Mouse (Mus musculus): ENCODE results near the gene Nemf. TPM values are rescaled to one million over a fixed set of nuclear protein-coding genes. Genes with fewer than 3 reads are reported as not detected.
"Not testable (repeated sequence)": the region's sequence is repeated elsewhere in the genome, so short reads cannot be mapped to it uniquely, and the experiment has no call there.

Gene Nemf
- 95.2 and 97.8 TPM in 2 replicates for polyA plus RNA-seq (2016; fragmentation: Nextera tagmentation; extraction: Ambion mirVana)

DNA sequence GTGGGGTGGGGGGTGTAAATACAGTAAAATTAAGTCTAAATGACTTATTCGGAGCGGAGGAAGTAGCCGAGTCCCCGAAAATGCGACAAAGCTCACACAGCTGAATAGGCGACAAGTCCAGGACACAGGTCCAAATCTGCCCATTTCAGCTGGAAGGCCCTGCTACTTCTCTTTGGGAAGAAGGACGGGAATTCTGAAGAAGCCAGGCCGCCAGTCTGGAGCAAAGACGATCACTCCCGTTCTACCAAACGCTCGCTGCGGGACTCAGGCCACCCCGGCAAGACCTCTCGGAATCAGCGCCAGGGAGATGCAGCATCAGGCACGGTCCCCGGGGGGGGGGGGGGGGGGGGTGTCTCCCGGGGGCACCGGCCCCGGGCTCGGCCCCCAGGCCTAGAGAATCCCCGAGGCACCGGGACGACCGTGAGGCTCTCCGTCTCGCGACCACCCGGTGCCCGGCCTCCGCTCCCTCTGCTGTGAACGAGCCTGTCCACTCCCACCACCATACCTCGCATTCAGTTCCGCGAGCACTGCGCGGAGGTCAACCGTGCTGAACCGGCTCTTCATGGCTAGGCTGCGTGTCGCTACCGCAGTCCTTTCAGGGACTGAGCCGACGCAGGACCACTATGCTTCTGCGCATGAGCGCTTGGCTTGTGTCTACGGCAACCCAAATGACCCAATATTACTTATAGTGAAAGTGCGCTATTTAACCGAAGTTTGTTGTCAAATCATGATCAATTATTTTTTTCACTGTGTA is at the start of gene Nemf:
Nemf (minus strand) TSS at position 620 of the 754 bp plus-strand sequence.
- H3K36me3 ChIP-seq (replicated peaks): peaks cover 37% of the 10 kb centered on the region
- H3K4me1 ChIP-seq: peaks cover 16% of the 10 kb centered on the region
- under 1% methylated on average over 48 of the region's 50 CpGs for WGBS
- peak within 1 kb of the TSS; percentile 91 for H3K27ac ChIP-seq
- no peaks in the 10 kb centered on the region for H3K9me3 ChIP-seq
- H3K27me3 ChIP-seq (ENCODE audit: poor library complexity, severe bottlenecking): no peaks in the 10 kb centered on the region
- H3K4me3 ChIP-seq: peak within 1 kb of the TSS; percentile 86
- DNase-seq (ENCODE audit: extremely low spot score, low spot score): peak; percentile 85

DNA sequence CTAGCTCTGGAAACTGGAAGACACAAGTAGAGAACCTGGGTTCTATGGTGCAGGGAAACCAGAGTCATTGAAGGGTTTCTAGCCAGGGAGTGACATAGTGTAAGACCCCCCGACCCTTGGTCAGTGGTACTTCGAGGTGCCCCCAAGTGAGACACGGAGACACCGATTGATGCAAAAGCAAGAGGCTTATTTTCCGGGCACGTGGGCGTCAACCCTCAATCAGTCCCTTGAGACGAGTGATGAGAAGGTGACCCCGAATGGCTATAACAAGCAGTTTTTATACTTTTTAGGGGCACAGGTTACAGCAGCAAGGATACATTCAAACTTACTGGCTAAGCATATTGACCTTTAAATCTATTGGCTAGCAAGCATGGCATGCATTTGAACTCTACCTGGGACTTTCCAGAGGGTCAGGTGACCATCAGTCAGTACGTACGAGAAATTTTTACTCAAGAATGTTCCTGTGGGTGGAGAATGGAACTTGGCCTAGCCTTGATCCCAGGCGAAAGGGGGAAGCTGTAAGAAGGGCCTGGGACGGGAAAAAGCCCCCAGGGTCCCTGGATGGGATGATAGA is 45.7 kb upstream of the Nemf start:
- H3K4me3 ChIP-seq: no peak overlapping the region
- H3K4me1 ChIP-seq: no peaks in the 10 kb centered on the region
- no peak for DNase-seq (ENCODE audit: extremely low spot score, low spot score)
- 92% methylated on average over 13 of the region's 13 CpGs for WGBS
- H3K9me3 ChIP-seq: no peaks in the 10 kb centered on the region
- H3K27ac ChIP-seq: no peak overlapping the region
- H3K36me3 ChIP-seq (replicated peaks): no peaks in the 10 kb centered on the region
- no peaks in the 10 kb centered on the region for H3K27me3 ChIP-seq (ENCODE audit: poor library complexity, severe bottlenecking)

DNA sequence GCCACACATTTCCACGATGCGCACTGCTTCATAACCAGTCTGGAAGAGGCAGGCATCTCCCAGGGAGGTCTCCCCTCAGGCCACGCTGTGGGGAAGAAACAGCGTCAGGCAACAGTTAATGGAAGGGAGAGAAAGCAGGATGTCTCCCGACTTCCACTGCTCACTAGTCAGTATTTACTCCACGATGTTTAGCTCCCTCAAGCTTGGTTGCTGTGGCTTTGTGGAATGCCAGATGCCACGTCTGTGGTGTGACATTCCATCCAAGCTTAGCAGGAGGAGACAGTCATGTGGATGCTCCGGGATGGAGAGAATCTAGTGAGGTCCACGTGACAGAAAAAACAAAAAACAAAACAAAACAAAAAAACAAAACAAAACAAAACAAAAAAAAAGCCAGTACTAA is 45.1 kb upstream of the Nemf start:
- H3K4me1 ChIP-seq: no peaks in the 10 kb centered on the region
- no peak overlapping the region for H3K4me3 ChIP-seq
- H3K27me3 ChIP-seq (ENCODE audit: poor library complexity, severe bottlenecking): no peaks in the 10 kb centered on the region
- no peaks in the 10 kb centered on the region for H3K36me3 ChIP-seq (replicated peaks)
- no peak overlapping the region for H3K27ac ChIP-seq
- WGBS: 71% methylated on average over 9 of the region's 9 CpGs
- H3K9me3 ChIP-seq: no peaks in the 10 kb centered on the region
- DNase-seq (ENCODE audit: extremely low spot score, low spot score): no peak

DNA sequence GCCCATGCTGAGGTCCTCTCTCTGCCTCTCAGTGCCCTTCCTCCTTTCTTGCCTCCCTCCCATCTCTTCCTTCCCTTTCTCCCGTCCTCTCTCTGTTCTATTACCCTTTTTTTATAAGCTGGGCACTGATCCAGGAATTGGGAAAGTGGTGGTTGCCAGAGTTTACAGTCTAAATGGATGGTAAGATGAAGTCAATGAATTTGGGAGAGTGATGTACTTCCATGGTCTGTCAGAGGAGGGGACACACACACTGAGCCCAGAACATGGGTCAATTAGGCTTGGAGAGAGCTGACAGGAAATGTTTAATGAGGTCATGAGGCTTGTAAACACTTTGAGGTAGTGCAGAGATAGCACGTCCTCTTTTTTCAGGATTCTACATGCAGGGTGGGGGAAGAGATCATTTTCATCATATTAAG is 43.9 kb upstream of the Nemf start:
- no peaks in the 10 kb centered on the region for H3K4me1 ChIP-seq
- no peak for DNase-seq (ENCODE audit: extremely low spot score, low spot score)
- no peaks in the 10 kb centered on the region for H3K27me3 ChIP-seq (ENCODE audit: poor library complexity, severe bottlenecking)
- H3K27ac ChIP-seq: no peak overlapping the region
- no peaks in the 10 kb centered on the region for H3K36me3 ChIP-seq (replicated peaks)
- H3K9me3 ChIP-seq: no peaks in the 10 kb centered on the region
- no peak overlapping the region for H3K4me3 ChIP-seq
- WGBS: 54% methylated on average over 2 of the region's 2 CpGs

DNA sequence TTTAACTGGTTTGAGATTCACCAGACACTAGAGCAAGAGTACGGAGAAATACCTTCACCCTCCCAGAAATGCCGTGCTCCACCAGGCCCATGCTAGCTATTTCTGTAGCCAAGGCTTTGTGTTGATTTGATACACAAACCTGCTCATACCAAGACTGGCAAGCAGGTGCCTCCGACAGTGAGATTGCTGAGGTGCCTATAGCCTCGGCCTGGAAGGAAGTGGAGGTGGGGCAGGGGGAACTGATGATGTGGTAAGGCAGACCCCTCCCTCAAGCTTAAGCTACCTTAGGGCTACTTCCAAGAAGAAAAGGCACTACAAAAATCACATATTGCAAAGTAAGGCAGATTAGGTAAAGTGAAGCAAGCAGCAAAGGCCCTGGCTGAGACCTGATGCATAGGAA is 43.4 kb upstream of the Nemf start:
- H3K36me3 ChIP-seq (replicated peaks): no peaks in the 10 kb centered on the region
- DNase-seq (ENCODE audit: extremely low spot score, low spot score): no peak
- WGBS: 89% methylated on average over 4 of the region's 4 CpGs
- H3K27ac ChIP-seq: no peak overlapping the region
- no peaks in the 10 kb centered on the region for H3K27me3 ChIP-seq (ENCODE audit: poor library complexity, severe bottlenecking)
- no peaks in the 10 kb centered on the region for H3K4me1 ChIP-seq
- H3K4me3 ChIP-seq: no peak overlapping the region
- no peaks in the 10 kb centered on the region for H3K9me3 ChIP-seq

DNA sequence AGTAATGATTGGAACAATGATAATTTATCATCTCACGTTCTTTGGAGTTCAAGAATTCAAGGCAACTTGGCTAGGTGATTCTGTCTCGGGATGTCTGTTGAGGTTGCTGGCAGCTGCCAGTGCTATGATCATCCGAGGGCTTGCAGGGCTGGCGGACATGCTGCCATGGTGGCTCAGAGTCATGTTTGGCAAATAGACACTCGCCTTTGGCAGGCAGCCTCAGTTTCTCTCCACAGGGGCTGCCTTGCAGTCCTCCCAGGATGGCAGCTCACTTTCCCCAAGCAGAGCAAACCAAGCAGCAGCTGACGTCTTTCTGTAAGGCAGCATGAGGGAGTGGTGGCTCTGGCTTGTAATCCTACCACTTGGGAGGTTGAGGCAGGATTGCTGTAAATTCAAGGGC is 37.5 kb upstream of the Nemf start:
- no peaks in the 10 kb centered on the region for H3K4me1 ChIP-seq
- H3K4me3 ChIP-seq: no peak overlapping the region
- WGBS: 85% methylated on average over 6 of the region's 6 CpGs
- no peaks in the 10 kb centered on the region for H3K36me3 ChIP-seq (replicated peaks)
- no peak overlapping the region for H3K27ac ChIP-seq
- H3K27me3 ChIP-seq (ENCODE audit: poor library complexity, severe bottlenecking): no peaks in the 10 kb centered on the region
- no peak for DNase-seq (ENCODE audit: extremely low spot score, low spot score)
- no peaks in the 10 kb centered on the region for H3K9me3 ChIP-seq

DNA sequence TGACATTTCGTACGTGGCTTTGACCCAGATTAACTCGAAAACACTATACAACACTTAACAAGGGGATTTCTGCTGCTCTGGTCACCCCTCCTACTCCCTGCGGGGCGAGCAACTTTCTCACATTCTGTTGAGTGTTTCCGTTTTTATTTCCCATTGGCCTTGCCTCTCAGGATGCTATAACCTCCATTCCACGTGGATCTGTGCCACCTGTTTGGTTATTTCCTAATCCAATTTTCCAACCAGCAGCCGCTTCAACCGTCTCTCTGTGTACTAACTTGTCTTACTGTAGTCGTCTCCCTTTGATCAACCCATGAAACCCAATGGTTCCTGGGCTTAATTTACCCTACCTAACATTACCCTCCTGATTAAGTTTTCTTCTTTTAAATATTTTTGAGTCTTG is 36.1 kb upstream of the Nemf start:
- H3K4me3 ChIP-seq: no peak overlapping the region
- no peaks in the 10 kb centered on the region for H3K27me3 ChIP-seq (ENCODE audit: poor library complexity, severe bottlenecking)
- H3K9me3 ChIP-seq: no peaks in the 10 kb centered on the region
- DNase-seq (ENCODE audit: extremely low spot score, low spot score): no peak
- no peak overlapping the region for H3K27ac ChIP-seq
- WGBS: 82% methylated on average over 10 of the region's 10 CpGs
- no peaks in the 10 kb centered on the region for H3K4me1 ChIP-seq
- no peaks in the 10 kb centered on the region for H3K36me3 ChIP-seq (replicated peaks)

DNA sequence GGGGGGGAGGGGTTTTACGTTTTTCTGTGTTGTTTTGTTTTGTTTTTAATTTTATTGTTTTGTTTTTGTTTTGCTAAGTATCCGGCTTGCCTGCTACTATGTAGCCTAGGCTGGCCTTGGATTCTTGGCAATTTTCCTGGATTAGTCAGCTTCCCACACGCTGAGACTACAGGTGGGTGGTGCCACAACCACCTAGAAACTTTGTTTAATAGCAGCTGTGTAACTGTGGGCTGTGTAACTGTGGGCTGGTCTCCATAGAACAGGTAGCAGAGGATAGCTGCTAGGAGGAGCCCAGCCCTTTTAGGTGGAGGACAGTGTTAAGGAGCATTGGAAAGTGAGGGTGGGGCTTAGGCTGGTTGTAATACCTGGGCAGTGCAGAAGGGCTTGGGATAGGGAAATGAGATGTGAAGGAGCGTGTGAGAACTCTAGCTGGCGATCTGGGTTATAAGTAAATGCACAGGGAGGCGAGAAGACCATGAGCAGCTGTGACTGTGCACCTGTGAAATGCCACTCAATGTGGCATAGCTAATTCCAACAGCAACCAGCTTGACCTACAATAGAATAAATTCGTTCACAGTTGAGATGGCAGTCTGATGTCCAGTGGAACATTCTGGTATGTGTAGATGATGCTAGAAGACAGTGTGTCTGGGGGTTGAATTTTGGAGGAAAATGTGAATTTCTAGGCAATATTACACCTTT is 33.2 kb upstream of the Nemf start:
- no peak overlapping the region for H3K4me3 ChIP-seq
- 80% methylated on average over 7 of the region's 7 CpGs for WGBS

DNA sequence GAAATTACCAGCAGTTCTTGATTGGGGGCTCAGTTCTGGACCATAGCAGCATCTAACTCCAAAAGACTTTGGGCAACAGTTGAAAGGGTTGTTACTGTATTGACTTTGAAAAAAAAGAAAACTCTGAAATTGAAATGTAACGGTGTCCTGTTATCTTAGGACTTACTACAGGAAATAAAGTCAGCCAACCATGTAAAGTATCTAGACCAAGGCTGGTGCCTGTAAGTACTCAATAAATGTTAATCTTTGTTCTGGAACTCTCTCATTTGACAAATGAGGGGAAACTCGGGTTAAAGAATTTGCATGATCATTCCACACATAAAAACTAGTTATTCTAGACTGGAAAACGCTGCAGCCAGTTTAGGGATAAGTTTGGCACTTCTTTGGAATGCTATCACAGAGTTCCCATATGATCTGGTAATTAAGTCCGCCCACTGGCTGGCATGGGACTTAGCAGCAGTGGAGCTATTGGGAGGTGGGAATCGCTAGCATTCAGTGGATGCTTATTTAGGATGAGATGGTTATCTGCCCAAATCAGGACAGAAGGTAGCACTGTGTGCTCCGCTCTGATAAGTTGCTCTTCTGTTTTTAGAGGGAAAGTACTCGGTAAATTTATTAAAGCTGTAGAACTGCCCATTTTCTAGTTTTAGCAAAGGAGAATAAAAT is 32.4 kb upstream of the Nemf start:
- DNase-seq (ENCODE audit: extremely low spot score, low spot score): no peak
- WGBS: 75% methylated on average over 7 of the region's 7 CpGs
- Histone ChIP-seq H3K4me1 (peaks cover 3% of the 10 kb centered on the region), H3K4me3 (no peak overlapping the region), H3K27ac (no peak overlapping the region), H3K27me3 (ENCODE audit: poor library complexity, severe bottlenecking) (no peaks in the 10 kb centered on the region), H3K36me3 (replicated peaks) (no peaks in the 10 kb centered on the region), H3K9me3 (no peaks in the 10 kb centered on the region)

More for the DNA sequence above, 33.2 kb upstream of the Nemf start:
- Histone ChIP-seq H3K27me3 (ENCODE audit: poor library complexity, severe bottlenecking) (no peaks in the 10 kb centered on the region), H3K27ac (no peak overlapping the region), H3K9me3 (no peaks in the 10 kb centered on the region), H3K36me3 (replicated peaks) (no peaks in the 10 kb centered on the region), H3K4me1 (peaks cover 3% of the 10 kb centered on the region)
- DNase-seq (ENCODE audit: extremely low spot score, low spot score): no peak

DNA sequence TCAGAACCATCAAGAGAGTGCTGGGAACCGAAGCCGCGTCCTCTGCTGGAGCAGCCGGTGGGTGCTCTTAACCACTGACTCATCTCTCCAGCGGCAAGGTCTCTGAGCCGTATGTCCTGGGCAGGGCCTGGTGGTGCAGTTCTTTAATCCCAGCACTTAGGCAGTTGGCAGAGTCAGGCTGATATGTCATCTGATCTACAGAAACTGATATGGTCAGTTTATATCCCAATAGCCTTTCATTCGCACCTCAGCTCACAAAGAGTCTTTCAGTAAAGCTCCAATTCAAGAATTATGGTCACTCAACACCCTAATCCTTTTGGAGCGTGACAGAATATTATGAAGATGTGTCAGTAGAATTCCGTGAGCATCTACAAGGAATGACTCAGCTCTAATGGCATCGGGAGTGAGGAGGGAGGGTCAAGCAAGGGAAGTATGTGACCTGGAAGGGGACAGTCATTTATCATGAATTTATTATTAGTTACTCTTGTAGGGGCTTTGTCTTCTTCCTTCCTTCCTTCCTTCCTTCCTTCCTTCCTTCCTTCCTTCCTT is 31.4 kb upstream of the Nemf start:
- 96% methylated on average over 10 of the region's 10 CpGs for WGBS
- no peaks in the 10 kb centered on the region for H3K9me3 ChIP-seq
- no peak for DNase-seq (ENCODE audit: extremely low spot score, low spot score)
- no peaks in the 10 kb centered on the region for H3K27me3 ChIP-seq (ENCODE audit: poor library complexity, severe bottlenecking)
- H3K4me3 ChIP-seq: no peak overlapping the region
- no peak overlapping the region for H3K27ac ChIP-seq
- H3K36me3 ChIP-seq (replicated peaks): no peaks in the 10 kb centered on the region
- H3K4me1 ChIP-seq: peaks cover 3% of the 10 kb centered on the region

DNA sequence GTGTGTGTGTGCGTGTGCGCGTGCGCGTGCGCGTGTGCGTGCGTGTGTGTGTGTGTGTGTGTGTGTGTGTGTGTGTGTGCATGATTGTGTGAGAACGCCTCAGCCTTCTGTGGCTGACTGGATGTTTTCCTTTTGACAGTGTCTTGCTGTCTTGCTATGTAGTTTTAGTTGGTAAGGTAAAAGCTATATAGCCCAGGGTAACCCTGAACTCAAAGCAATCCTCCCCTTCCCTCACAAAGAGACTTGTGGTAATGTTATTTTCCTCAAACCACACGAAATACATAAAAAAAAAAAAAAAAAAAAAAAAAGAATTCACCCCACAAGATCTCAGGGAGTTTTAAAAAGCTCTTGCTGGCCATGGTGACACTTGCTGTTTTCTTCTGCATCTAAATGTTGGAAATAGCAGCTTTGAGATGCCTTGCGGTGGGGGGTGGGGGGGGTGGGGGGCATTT is 29.3 kb upstream of the Nemf start:
- H3K4me1 ChIP-seq; H3K36me3 ChIP-seq (replicated peaks); H3K9me3 ChIP-seq; H3K27me3 ChIP-seq (ENCODE audit: poor library complexity, severe bottlenecking); DNase-seq (ENCODE audit: extremely low spot score, low spot score); H3K27ac ChIP-seq; H3K4me3 ChIP-seq: not testable (repeated sequence)
- 73% methylated on average over 12 of the region's 12 CpGs for WGBS

DNA sequence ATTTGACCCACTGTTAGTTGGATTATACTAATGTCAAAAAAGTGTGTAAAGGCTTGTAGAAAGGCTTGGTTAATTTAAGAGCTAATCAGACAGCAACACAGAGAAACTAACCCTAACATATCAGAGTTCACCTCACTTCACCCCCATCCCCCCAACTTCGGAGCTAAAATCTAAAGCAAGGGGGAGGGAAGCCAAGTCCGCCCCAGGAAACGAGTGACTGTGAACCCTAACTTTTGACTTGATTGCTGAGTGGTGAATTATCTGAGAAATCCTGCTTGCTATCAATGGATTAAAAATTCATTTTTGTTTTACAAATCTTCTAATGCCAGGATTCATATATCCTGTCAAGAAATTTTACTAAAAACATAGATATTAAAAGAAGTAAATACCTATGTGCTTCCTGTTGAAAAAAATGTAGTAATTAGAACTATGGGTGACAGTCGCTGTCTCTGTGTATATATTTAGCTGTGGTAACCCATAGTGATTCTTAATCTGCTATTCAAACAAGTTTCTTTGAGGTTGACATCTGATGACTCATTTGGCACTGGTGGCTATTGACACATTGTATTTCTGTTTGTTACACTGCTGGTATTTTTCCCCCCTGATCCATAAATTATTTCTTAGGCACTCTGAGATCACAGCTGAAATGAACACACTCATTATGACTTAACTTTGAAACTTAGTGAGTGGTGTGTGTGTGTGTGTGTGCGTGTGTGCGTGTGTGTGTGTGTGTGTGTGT is 28.7 kb upstream of the Nemf start:
- 83% methylated on average over 6 of the region's 6 CpGs for WGBS
- H3K4me3 ChIP-seq: no peak overlapping the region
- peaks cover 3% of the 10 kb centered on the region for H3K4me1 ChIP-seq
- H3K36me3 ChIP-seq (replicated peaks): 0 out of 2 replicates have a peak, but pooled peaks cover 4% of the 10 kb centered on the region
- no peaks in the 10 kb centered on the region for H3K9me3 ChIP-seq
- no peak overlapping the region for H3K27ac ChIP-seq
- DNase-seq (ENCODE audit: extremely low spot score, low spot score): no peak
- no peaks in the 10 kb centered on the region for H3K27me3 ChIP-seq (ENCODE audit: poor library complexity, severe bottlenecking)

Measured in forebrain, embryonic 10.5 days (tissue).